ENCODE assay signal across 12 mouse cellular contexts in the genomic region with DNA sequence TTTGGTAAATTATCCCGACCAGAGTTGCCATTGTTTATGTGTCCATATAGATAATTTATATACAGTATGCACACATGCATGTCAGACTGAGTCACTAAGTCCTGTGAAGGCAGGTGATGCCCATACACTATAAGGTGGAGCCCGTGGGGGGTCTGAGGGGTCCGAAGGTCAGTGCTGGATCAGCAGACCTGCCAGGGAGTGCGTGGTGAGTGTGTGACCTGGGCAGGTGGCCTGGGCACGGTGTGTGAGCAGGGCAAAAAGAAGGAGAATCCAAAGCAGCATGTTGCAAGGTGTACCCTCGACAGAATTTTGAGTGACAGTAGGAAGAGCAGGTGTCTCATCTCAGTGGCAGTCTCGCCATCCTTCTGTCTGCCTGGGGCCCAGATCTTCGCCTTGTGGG.
DNase-seq lines count a peak whose midpoint lies in the region; ATAC-seq lines count a peak whose summit lies in the region.
"Had no signal": no experiment of that assay in that cellular context is flagged by ENCODE, and none has a peak within 500 bp of the region (broad histone marks: within the 10 kb centered on the region; RNA-seq: fewer than 3 reads in every experiment).

No protein-coding gene starts in this region.

- DNase-seq in hindbrain, embryonic 10.5 days (ENCODE audit: low spot score) = no peak
- peak; percentile 85 for DNase-seq in kidney, adult 9 months
- no peak for DNase-seq in left cerebral cortex, adult 11 months (ENCODE audit: low spot score)
- DNase-seq in heart, embryonic 10.5 days (ENCODE audit: low spot score) = no peak
- no peak for DNase-seq in thymus, postnatal 0 days (ENCODE audit: low spot score)
- DNase-seq: cerebellum, postnatal 25 days; gastrocnemius, adult 2 months had no signal

- WGBS in forebrain, embryonic 13.5 days = 76% methylated on average over 8 of the region's 8 CpGs
- 81% methylated on average over 8 of the region's 8 CpGs for WGBS in hindbrain, embryonic 10.5 days
- whole genome bisulfite sequencing in midbrain, embryonic 12.5 days = 83% methylated on average over 8 of the region's 8 CpGs
- WGBS in heart, embryonic 10.5 days = 77% methylated on average over 8 of the region's 8 CpGs

- peaks cover 16% of the 10 kb centered on the region for H3K4me1 ChIP-seq in forebrain, embryonic 13.5 days
- H3K4me1 ChIP-seq in hindbrain, embryonic 10.5 days (replicated peaks) = peaks cover 53% of the 10 kb centered on the region
- peaks cover 25% of the 10 kb centered on the region for H3K4me1 ChIP-seq in midbrain, embryonic 12.5 days
- H3K4me1 ChIP-seq in heart, embryonic 10.5 days = peaks cover 10% of the 10 kb centered on the region; the same call in 1 of the 2 replicates
- H3K4me1 ChIP-seq: heart, embryonic 13.5 days had no signal

- H3K4me3 ChIP-seq in forebrain, embryonic 13.5 days = no peak overlapping the region
- H3K4me3 ChIP-seq in hindbrain, embryonic 10.5 days = no peak overlapping the region
- no peak overlapping the region for H3K4me3 ChIP-seq in midbrain, embryonic 12.5 days
- H3K4me3 ChIP-seq in heart, embryonic 10.5 days = no peak overlapping the region
- H3K4me3 ChIP-seq: gastrocnemius, adult 2 months; heart, embryonic 13.5 days; stomach, embryonic 15.5 days had no signal

- H3K27ac ChIP-seq in forebrain, embryonic 13.5 days = no peak overlapping the region
- peak overlapping the region; percentile 71 for H3K27ac ChIP-seq in hindbrain, embryonic 10.5 days
- peak overlapping the region; percentile 67 for H3K27ac ChIP-seq in midbrain, embryonic 12.5 days (replicated peaks)
- H3K27ac ChIP-seq in heart, embryonic 10.5 days = no peak overlapping the region
- H3K27ac ChIP-seq: gastrocnemius, adult 2 months; heart, embryonic 13.5 days; stomach, embryonic 15.5 days had no signal

- no peak overlapping the region for H3K9ac ChIP-seq in forebrain, embryonic 13.5 days
- peak overlapping the region; percentile 20; the same call in 1 of the 2 replicates for H3K9ac ChIP-seq in midbrain, embryonic 12.5 days (replicated peaks)
- H3K9ac ChIP-seq: heart, embryonic 13.5 days; stomach, embryonic 15.5 days had no signal

- ATAC-seq in forebrain, embryonic 13.5 days = peak; percentile 31; the same call in 1 of the 2 replicates
- peak; percentile 38 for ATAC-seq in midbrain, embryonic 12.5 days (ENCODE audit: low FRiP score, low read depth)
- ATAC-seq: inflammation-experienced regulatory T-cells, adult 6 months had no signal

- peaks cover 27% of the 10 kb centered on the region for H3K27me3 ChIP-seq in forebrain, embryonic 13.5 days
- peaks cover 3% of the 10 kb centered on the region; the same call in 1 of the 2 replicates for H3K27me3 ChIP-seq in hindbrain, embryonic 10.5 days (ENCODE audit: insufficient read depth, poor library complexity, severe bottlenecking)
- no peaks in the 10 kb centered on the region; the same call in 1 of the 2 replicates for H3K27me3 ChIP-seq in midbrain, embryonic 12.5 days
- peaks cover 31% of the 10 kb centered on the region; the same call in 1 of the 2 replicates for H3K27me3 ChIP-seq in heart, embryonic 10.5 days (ENCODE audit: insufficient read depth, poor library complexity, severe bottlenecking)
- H3K27me3 ChIP-seq: stomach, embryonic 15.5 days had no signal

- H3K9me3 ChIP-seq in forebrain, embryonic 13.5 days (replicated peaks) = no peaks in the 10 kb centered on the region
- no peaks in the 10 kb centered on the region for H3K9me3 ChIP-seq in hindbrain, embryonic 10.5 days
- H3K9me3 ChIP-seq in midbrain, embryonic 12.5 days = no peaks in the 10 kb centered on the region
- H3K9me3 ChIP-seq in heart, embryonic 10.5 days = no peaks in the 10 kb centered on the region
- H3K9me3 ChIP-seq: stomach, embryonic 15.5 days had no signal

- no peak overlapping the region for H3K4me2 ChIP-seq in forebrain, embryonic 13.5 days
- H3K4me2 ChIP-seq in midbrain, embryonic 12.5 days (replicated peaks) = no peak overlapping the region
- H3K4me2 ChIP-seq: heart, embryonic 13.5 days; stomach, embryonic 15.5 days had no signal

- H3K36me3 ChIP-seq in forebrain, embryonic 13.5 days (ENCODE audit: poor library complexity, severe bottlenecking) = no peaks in the 10 kb centered on the region
- H3K36me3 ChIP-seq in hindbrain, embryonic 10.5 days = 0 out of 2 replicates have a peak, but pooled peaks cover 7% of the 10 kb centered on the region
- H3K36me3 ChIP-seq in midbrain, embryonic 12.5 days = no peaks in the 10 kb centered on the region
- no peaks in the 10 kb centered on the region for H3K36me3 ChIP-seq in heart, embryonic 10.5 days
- H3K36me3 ChIP-seq: heart, embryonic 13.5 days; stomach, embryonic 15.5 days had no signal

Comparison
In these comparisons a context has a peak if more than half of its experiments do, and no peak if none do; other contexts are left out.
1. H3K27ac ChIP-seq: peak in hindbrain, embryonic 10.5 days (single experiment) and midbrain, embryonic 12.5 days (single experiment); none in forebrain, embryonic 13.5 days (single experiment) and heart, embryonic 10.5 days (single experiment).